ENCODE assay signal across 18 mouse cellular contexts in the genomic region with DNA sequence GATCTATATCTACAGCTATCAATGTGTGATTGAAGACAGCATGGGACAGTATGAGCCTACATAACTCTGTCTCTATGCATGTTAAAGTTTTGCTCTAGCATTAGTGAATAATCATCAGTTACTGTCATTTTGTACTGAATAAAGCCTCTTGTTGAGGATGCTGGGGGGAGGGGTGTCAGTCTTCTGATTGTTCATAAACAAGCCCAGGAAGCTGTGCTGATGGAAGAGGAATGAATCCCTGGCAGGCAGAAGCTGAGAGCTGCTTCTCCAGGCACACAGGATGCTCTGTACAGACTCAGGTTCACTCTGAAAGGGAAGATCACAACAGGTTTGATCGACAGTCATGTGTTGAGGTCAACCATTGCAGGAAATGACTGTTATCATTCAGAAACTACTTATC.
DNase-seq lines count a peak whose midpoint lies in the region; ATAC-seq and TF ChIP-seq lines count a peak whose summit lies in the region.
"Had no signal": no experiment of that assay in that cellular context is flagged by ENCODE, and none has a peak within 500 bp of the region (broad histone marks: within the 10 kb centered on the region; RNA-seq: fewer than 3 reads in every experiment).

No protein-coding gene starts in this region.

- no peaks in the 10 kb centered on the region for H3K36me3 ChIP-seq in kidney, postnatal 0 days (ENCODE audit: insufficient read depth, low read length)
- no peaks in the 10 kb centered on the region for H3K36me3 ChIP-seq in kidney, adult 2 months (ENCODE audit: control insufficient read depth, insufficient read depth, low read length)
- no peaks in the 10 kb centered on the region for H3K36me3 ChIP-seq in lung, embryonic 14.5 days (ENCODE audit: insufficient read depth)
- H3K36me3 ChIP-seq: embryonic facial prominence, embryonic 15.5 days; forebrain, embryonic 10.5 days; heart, embryonic 10.5 days; hindbrain, embryonic 15.5 days; stomach, embryonic 15.5 days had no signal

- no peaks in the 10 kb centered on the region for H3K9me3 ChIP-seq in kidney, postnatal 0 days (replicated peaks; ENCODE audit: low read length)
- H3K9me3 ChIP-seq in lung, embryonic 14.5 days (ENCODE audit: low read depth, low read length), result no peaks in the 10 kb centered on the region
- H3K9me3 ChIP-seq: embryonic facial prominence, embryonic 15.5 days; forebrain, embryonic 10.5 days; heart, embryonic 10.5 days; hindbrain, embryonic 15.5 days; stomach, embryonic 15.5 days had no signal

- H3K4me2 ChIP-seq in kidney, postnatal 0 days (ENCODE audit: low read length), result no peak overlapping the region
- no peak overlapping the region for H3K4me2 ChIP-seq in lung, embryonic 14.5 days
- H3K4me2 ChIP-seq: embryonic facial prominence, embryonic 15.5 days; hindbrain, embryonic 15.5 days; midbrain, embryonic 11.5 days; stomach, embryonic 15.5 days had no signal

- no peak overlapping the region for H3K9ac ChIP-seq in kidney, postnatal 0 days (ENCODE audit: low read depth, low read length)
- no peak overlapping the region for H3K9ac ChIP-seq in lung, embryonic 14.5 days
- H3K9ac ChIP-seq: embryonic facial prominence, embryonic 15.5 days; hindbrain, embryonic 15.5 days; stomach, embryonic 15.5 days had no signal

- ATAC-seq in kidney, postnatal 0 days (replicated peaks; ENCODE audit: low FRiP score, low read depth), result no peak
- no peak for ATAC-seq in lung, embryonic 14.5 days (ENCODE audit: insufficient read depth)
- ATAC-seq: forebrain, embryonic 16.5 days had no signal

- 61% methylated on average over 1 of the region's 1 CpGs for WGBS in kidney, postnatal 0 days
- WGBS in kidney, adult 2 months, result 63% methylated on average over 1 of the region's 1 CpGs
- WGBS in lung, embryonic 14.5 days, result 57% methylated on average over 1 of the region's 1 CpGs

- no peak for TF ChIP-seq CTCF in kidney, postnatal 0 days (IDR thresholded peaks at IDR 0.05; ENCODE audit: low read depth)
- no peak for TF ChIP-seq CTCF in kidney, adult 2 months (conservative IDR thresholded peaks at IDR 0.05; ENCODE audit: insufficient read depth, insufficient read length, low read depth, low read length)
- no peak for TF ChIP-seq CTCF in lung, embryonic 14.5 days (IDR thresholded peaks at IDR 0.05; ENCODE audit: low read depth)

- no peak for TF ChIP-seq POLR2A in kidney, adult 2 months (IDR thresholded peaks at IDR 0.05; ENCODE audit: low read depth, low read length)

- DNase-seq in cerebellum, adult 9-10 months, result peak; percentile 43
- no peak for DNase-seq in cerebellum, postnatal 36 days
- DNase-seq in kidney, postnatal 0 days (ENCODE audit: low spot score), result peak; percentile 62
- DNase-seq in kidney, adult 2 months, result no peak
- peak; percentile 27 for DNase-seq in lung, embryonic 14.5 days
- DNase-seq in lung, postnatal 36 days, result no peak
- peak; percentile 10 for DNase-seq in mesoderm, embryonic 11.5 days (ENCODE audit: low read depth, low spot score)
- no peak for DNase-seq in testis, postnatal 10 days (ENCODE audit: low spot score)
- DNase-seq: adrenal gland, postnatal 10 days; gastrocnemius, postnatal 10 days; heart, postnatal 4 days had no signal

- no peak overlapping the region for H3K27ac ChIP-seq in kidney, postnatal 0 days
- H3K27ac ChIP-seq in kidney, adult 2 months (ENCODE audit: insufficient read depth, low read depth, low read length), result no peak overlapping the region
- H3K27ac ChIP-seq in lung, embryonic 14.5 days (ENCODE audit: low read depth), result no peak overlapping the region
- H3K27ac ChIP-seq: embryonic facial prominence, embryonic 15.5 days; forebrain, embryonic 10.5 days; heart, embryonic 10.5 days; hindbrain, embryonic 15.5 days; stomach, embryonic 15.5 days had no signal

- no peaks in the 10 kb centered on the region for H3K4me1 ChIP-seq in kidney, postnatal 0 days (replicated peaks; ENCODE audit: insufficient read depth, low read length)
- no peaks in the 10 kb centered on the region for H3K4me1 ChIP-seq in kidney, adult 2 months (ENCODE audit: control insufficient read depth, insufficient read depth, low read length)
- no peaks in the 10 kb centered on the region for H3K4me1 ChIP-seq in lung, embryonic 14.5 days (ENCODE audit: insufficient read depth)
- H3K4me1 ChIP-seq: embryonic facial prominence, embryonic 15.5 days; forebrain, embryonic 10.5 days; heart, embryonic 10.5 days; hindbrain, embryonic 15.5 days; stomach, embryonic 15.5 days had no signal

- H3K27me3 ChIP-seq in kidney, postnatal 0 days (ENCODE audit: insufficient read depth, low read length), result no peaks in the 10 kb centered on the region
- no peaks in the 10 kb centered on the region for H3K27me3 ChIP-seq in kidney, adult 2 months (replicated peaks; ENCODE audit: control insufficient read depth, insufficient read depth, low read length)
- no peaks in the 10 kb centered on the region for H3K27me3 ChIP-seq in lung, embryonic 14.5 days (ENCODE audit: insufficient read depth, low read length)
- H3K27me3 ChIP-seq: embryonic facial prominence, embryonic 15.5 days; hindbrain, embryonic 15.5 days; stomach, embryonic 15.5 days had no signal

- no peak overlapping the region for H3K4me3 ChIP-seq in kidney, postnatal 0 days (replicated peaks; ENCODE audit: low read depth, low read length)
- H3K4me3 ChIP-seq in kidney, adult 2 months (ENCODE audit: insufficient read depth, low read depth, low read length), result no peak overlapping the region
- H3K4me3 ChIP-seq in lung, embryonic 14.5 days (ENCODE audit: low read depth, low read length), result no peak overlapping the region
- H3K4me3 ChIP-seq: embryonic facial prominence, embryonic 15.5 days; forebrain, embryonic 10.5 days; heart, embryonic 10.5 days; hindbrain, embryonic 15.5 days; stomach, embryonic 15.5 days had no signal

Comparison
In these comparisons a context has a peak if more than half of its experiments do, and no peak if none do; other contexts are left out.
1. DNase-seq: peak in cerebellum, adult 9-10 months (single experiment), kidney, postnatal 0 days (single experiment), lung, embryonic 14.5 days (single experiment) and mesoderm, embryonic 11.5 days (single experiment); none in cerebellum, postnatal 36 days (0 of 2), kidney, adult 2 months (single experiment), lung, postnatal 36 days (single experiment) and testis, postnatal 10 days (single experiment).